8 mouse cellular contexts compared by ENCODE assay signal in genomic region chr6:86747171-86747570, GRCm38 (mm10). TPM values are rescaled to one million over a fixed set of nuclear protein-coding genes. Genes with fewer than 3 reads are reported as not detected.
A peak's percentile ranks its signal among the peaks of the same experiment; 100 is the strongest.
DNase-seq lines count a peak whose midpoint lies in the region; ATAC-seq and TF ChIP-seq lines count a peak whose summit lies in the region.

No protein-coding gene starts in this region.

- no peaks in the 10 kb centered on the region for H3K27me3 ChIP-seq in kidney, embryonic 15.5 days

- H3K36me3 ChIP-seq in kidney, embryonic 15.5 days, result peaks cover 5% of the 10 kb centered on the region; the same call in 1 of the 2 replicates

- no peak overlapping the region for H3K27ac ChIP-seq in kidney, embryonic 15.5 days
- no peak overlapping the region for H3K27ac ChIP-seq in layer of hippocampus, adult 2 months

- no peaks in the 10 kb centered on the region for H3K4me1 ChIP-seq in kidney, embryonic 15.5 days

- H3K9ac ChIP-seq in kidney, embryonic 15.5 days, result no peak overlapping the region

- H3K4me3 ChIP-seq in kidney, embryonic 15.5 days (replicated peaks), result no peak overlapping the region
- no peak overlapping the region for H3K4me3 ChIP-seq in layer of hippocampus, adult 2 months

- no peak for ATAC-seq in kidney, embryonic 15.5 days (replicated peaks; ENCODE audit: low FRiP score)
- peak; percentile 51; the same call in 1 of the 2 replicates for ATAC-seq in neutrophil, adult 5-6 weeks (ENCODE audit: extremely low read depth, insufficient number of reproducible peaks, low FRiP score, poor library complexity, severe bottlenecking)
- no peak for ATAC-seq in megakaryocyte-erythroid progenitor cell, adult 5-6 weeks (replicated peaks; ENCODE audit: low FRiP score, low TSS enrichment, poor library complexity, severe bottlenecking)

- peak; percentile 99 for TF ChIP-seq CTCF in layer of hippocampus, adult 2 months (conservative IDR thresholded peaks at IDR 0.05)

- no peak overlapping the region for H3K4me2 ChIP-seq in kidney, embryonic 15.5 days

- peaks cover 4% of the 10 kb centered on the region; the same call in 1 of the 2 replicates for H3K9me3 ChIP-seq in kidney, embryonic 15.5 days (replicated peaks)

- DNase-seq in kidney, adult 18-20 months, result peak; percentile 33
- peak; percentile 7 to 40 for DNase-seq in CD8-positive naive resting alpha-beta T cell, adult 2 months (ENCODE audit: low read depth in 2 of 2, low spot score in 2 of 2)
- DNase-seq in ZHBTc4 (ENCODE audit: low read depth, low spot score), result peak; percentile 66
- DNase-seq in embryo, embryonic 10.5 days (ENCODE audit: low spot score), result peak; percentile 75
- DNase-seq in layer of hippocampus, adult 2 months (ENCODE audit: low spot score in 2 of 2), result peak; percentile 42 to 66

RNA-seq across cellular contexts. Expression of gene Gmcl1, which starts 14.0 kb away (rescaled TPM):
- polyA plus RNA-seq in kidney, embryonic 15.5 days (2015; fragmentation: Nextera tagmentation; extraction: Ambion mirVana), result 34.1 and 35.0 TPM in 2 replicates
- total RNA-seq in layer of hippocampus, adult 2 months (2021), result 10 to 100 TPM; 28.3 to 31.5 TPM
- 27.6 and 33.4 TPM in 2 replicates for total RNA-seq in neutrophil, adult 5-6 weeks (2017)
- total RNA-seq in megakaryocyte-erythroid progenitor cell, adult 5-6 weeks (2014; fragmentation: Nextera tagmentation), result 18.7 and 28.4 TPM in 2 replicates
- 23.4 and 23.7 TPM in 2 replicates for total RNA-seq in megakaryocyte-erythroid progenitor cell, adult 5-6 weeks (2017)

RNA-seq across cellular contexts. Expression of gene Anxa4, which starts 46.2 kb away (rescaled TPM):
- polyA plus RNA-seq in kidney, embryonic 15.5 days (2015; fragmentation: Nextera tagmentation; extraction: Ambion mirVana), result 40.0 and 43.8 TPM in 2 replicates
- 1 to 10 TPM; 4.6 to 4.8 TPM for total RNA-seq in layer of hippocampus, adult 2 months (2021)
- total RNA-seq in neutrophil, adult 5-6 weeks (2017), result 12.5 and 14.9 TPM in 2 replicates
- total RNA-seq in megakaryocyte-erythroid progenitor cell, adult 5-6 weeks (2014; fragmentation: Nextera tagmentation), result 8.7 and 10.9 TPM in 2 replicates
- total RNA-seq in megakaryocyte-erythroid progenitor cell, adult 5-6 weeks (2017), result 15.2 and 19.4 TPM in 2 replicates

Comparison
In these comparisons a context has a peak if more than half of its experiments do, and no peak if none do; other contexts are left out.
1. DNase-seq: peak in every context shown above with its lines; median percentile 75 in embryo, embryonic 10.5 days; 66 in ZHBTc4; 54 in layer of hippocampus, adult 2 months; 33 in kidney, adult 18-20 months; 24 in CD8-positive naive resting alpha-beta T cell, adult 2 months.